Mouse (Mus musculus) CD4-positive, CD25-positive, alpha-beta regulatory T cell, adult 4 months (primary cell): ENCODE data around the gene Nova1. TPM values are rescaled to one million over a fixed set of nuclear protein-coding genes. Genes with fewer than 3 reads are reported as not detected.

Experiments
- ATAC-seq: one replicate; pipeline ENCODE4 v1.8.0; 2017
- polyA plus RNA-seq, 2 experiments: library from polyadenylated mRNA; unstranded; fragments of 100-300 nt; shearing (Covaris generic); gene quantifications; one replicate each; pipeline ENCODE4 v1.2.1; 2017

Gene Nova1
- polyA plus RNA-seq, 2 experiments from 2014 or later = 0.47 TPM; not detected in 1

DNA sequence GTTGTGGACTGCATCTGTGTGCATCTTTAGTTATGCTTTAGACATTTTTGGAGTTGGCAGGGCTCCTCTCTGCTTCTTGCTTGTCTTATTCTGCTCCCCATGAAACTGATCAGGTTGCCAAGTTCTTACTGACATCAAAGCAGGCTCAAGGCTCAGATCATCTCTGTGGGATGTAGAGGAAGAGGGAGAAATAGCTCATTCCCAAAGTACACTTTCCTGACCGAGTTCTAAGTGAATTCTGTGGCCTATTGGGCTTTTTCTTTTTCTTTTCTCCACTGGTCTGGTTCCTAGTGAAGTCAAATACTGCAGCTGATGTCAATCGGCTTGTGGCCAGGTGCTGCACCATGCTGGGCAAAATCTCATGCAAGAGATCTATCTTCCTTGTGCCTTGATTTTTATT is 152.0 kb downstream of the Nova1 start:
- ATAC-seq = no peak

DNA sequence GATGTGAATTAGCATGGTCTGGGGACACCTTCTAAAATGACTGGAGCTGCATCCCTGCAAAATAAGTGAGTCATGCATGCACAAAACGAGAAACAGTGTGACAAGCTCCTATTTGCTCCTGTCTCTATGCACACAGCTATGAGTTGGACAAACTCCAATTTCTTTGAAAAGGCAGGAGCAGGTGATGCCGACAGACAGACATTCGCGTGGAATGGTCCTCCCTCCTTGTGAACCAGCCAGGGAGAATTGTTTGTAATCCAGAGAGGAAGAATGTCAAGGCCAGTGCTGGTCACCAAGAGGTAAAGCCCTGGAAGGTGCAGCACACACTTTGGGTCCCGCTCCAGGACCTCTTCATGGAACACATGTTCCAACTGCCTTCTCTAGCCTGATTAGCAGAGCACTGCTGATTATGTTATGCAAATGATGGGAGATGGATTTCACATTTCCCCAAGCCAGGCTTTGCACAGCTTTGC is 172.6 kb downstream of the Nova1 start:
- no peak for ATAC-seq

DNA sequence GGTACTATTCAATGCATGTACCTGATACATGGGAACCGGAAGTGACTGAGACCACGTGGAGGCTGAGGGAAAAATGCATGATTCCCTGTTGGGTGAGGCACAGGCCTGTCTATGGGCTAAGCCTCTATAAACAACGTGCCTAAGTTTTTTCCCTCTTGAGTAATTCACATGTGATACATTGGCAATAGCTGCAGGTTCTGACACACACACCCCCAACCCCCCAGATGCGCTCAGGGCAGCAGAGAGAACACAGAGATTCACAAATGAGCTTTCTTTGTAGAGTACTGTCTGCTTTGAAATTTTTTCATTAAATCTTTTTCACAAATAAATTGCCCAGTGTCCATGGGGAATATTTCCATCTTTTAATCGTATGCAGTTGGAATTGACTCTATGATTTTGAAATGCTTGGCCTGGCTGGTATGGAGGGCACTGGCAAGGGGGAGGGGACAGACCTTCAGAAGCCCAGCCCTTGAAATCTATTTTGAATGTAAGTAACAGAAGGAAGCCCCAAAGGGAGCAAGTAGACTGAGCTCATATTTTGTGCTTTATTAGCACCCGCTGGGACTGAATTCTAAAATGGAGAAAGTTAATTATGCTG is 173.3 kb downstream of the Nova1 start:
- ATAC-seq = no peak
